Mouse (Mus musculus) layer of hippocampus, adult 18-20 months (tissue): ENCODE results near the gene Sae1. TPM values are rescaled to one million over a fixed set of nuclear protein-coding genes. Genes with fewer than 3 reads are reported as not detected.
"Not testable (repeated sequence)": the region's sequence is repeated elsewhere in the genome, so short reads cannot be mapped to it uniquely, and the experiment has no call there.

Source experiments
- DNase-seq, 2 experiments: peaks; one replicate each; pipeline ENCODE4 v3.0.0; 2022; ENCODE audit warnings: low spot score in 2 of 2
- total RNA-seq, 2 experiments: library from RNA; stranded (reverse); gene quantifications; 2 replicates each; pipeline ENCODE4 v1.2.3; 2021

Sae1 gene
- total RNA-seq, 2 experiments from 2014 or later, result 95.4 to 100 TPM

GRCm38 (mm10) chr7:16402968-16403948, 15.7 kb upstream of the Sae1 start:
- DNase-seq, result no peak

GRCm38 (mm10) chr7:16402449-16402848, 14.8 kb upstream of the Sae1 start:
- DNase-seq, result peak in 1 of 2 experiments; percentile 22

GRCm38 (mm10) chr7:16401991-16402431, 14.4 kb upstream of the Sae1 start:
- DNase-seq, result peak in 1 of 2 experiments; percentile 44

- peak; percentile 81 to 89 for DNase-seq
Measured at GRCm38 (mm10) chr7:16400689-16401611, 13.3 kb upstream of the Sae1 start, which contains the start of gene Zc3h4. Gene Zc3h4, plus strand, starts transcription at chr7:16400910.

- DNase-seq, result peak; percentile 99
Measured at GRCm38 (mm10) chr7:16399820-16400688, 12.4 kb upstream of the Sae1 start.

GRCm38 (mm10) chr7:16399098-16399819, 11.7 kb upstream of the Sae1 start:
- DNase-seq, result peak; percentile 85 to 93

- DNase-seq, result no peak
Measured at GRCm38 (mm10) chr7:16398387-16399050, 10.9 kb upstream of the Sae1 start.

GRCm38 (mm10) chr7:16397465-16397864, 9.9 kb upstream of the Sae1 start:
- DNase-seq, result no peak

- DNase-seq, result peak in 1 of 2 experiments; percentile 72
Measured at GRCm38 (mm10) chr7:16395944-16396343, 8.3 kb upstream of the Sae1 start.

GRCm38 (mm10) chr7:16392923-16393322, 5.3 kb upstream of the Sae1 start:
- DNase-seq, result no peak

GRCm38 (mm10) chr7:16389942-16390341, 2.3 kb upstream of the Sae1 start:
- not testable (repeated sequence) for DNase-seq

- DNase-seq, result peak in 1 of 2 experiments; percentile 31
Measured at GRCm38 (mm10) chr7:16376505-16376904, 11.1 kb downstream of the Sae1 start.

- no peak for DNase-seq
Measured at GRCm38 (mm10) chr7:16374989-16375388, 12.6 kb downstream of the Sae1 start.

- DNase-seq, result no peak
Measured at GRCm38 (mm10) chr7:16373719-16374118, 13.9 kb downstream of the Sae1 start.

GRCm38 (mm10) chr7:16370596-16370995, 17.0 kb downstream of the Sae1 start:
- DNase-seq, result no peak

- DNase-seq, result no peak
Measured at GRCm38 (mm10) chr7:16368835-16369234, 18.8 kb downstream of the Sae1 start.

GRCm38 (mm10) chr7:16366669-16367068, 20.9 kb downstream of the Sae1 start:
- DNase-seq, result no peak

- DNase-seq, result no peak
Measured at GRCm38 (mm10) chr7:16366133-16366646, 21.4 kb downstream of the Sae1 start.
